Mouse (Mus musculus) cerebellum, postnatal 36 days (tissue): ENCODE results near the gene Igfbp4.

ENCODE experiments used
- DNase-seq, 2 experiments: peaks; one replicate each; pipeline ENCODE4 v3.0.0; 2021 to 2022; ENCODE audit warnings: mixed read lengths in 2 of 2

Igfbp4 gene

DNA sequence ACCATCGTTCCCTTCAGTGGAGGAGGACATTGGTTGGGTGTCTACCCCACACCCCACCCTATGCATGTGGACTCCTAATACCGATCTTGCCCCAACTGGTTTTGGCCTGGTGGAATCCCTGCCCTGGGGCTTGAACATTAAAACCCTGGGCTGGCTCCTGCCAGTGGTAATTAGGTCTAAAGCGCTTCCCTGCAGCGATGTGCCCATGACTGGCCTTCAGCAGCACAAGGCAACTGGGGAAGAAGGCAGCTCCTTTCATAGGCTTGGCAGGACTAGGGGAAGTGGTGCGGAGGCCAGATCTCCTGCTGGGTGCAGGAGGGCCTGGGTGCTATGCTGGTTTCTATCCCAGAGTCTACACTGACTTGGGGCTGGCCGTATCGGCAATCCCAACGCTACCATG, 42.5 kb downstream of the Igfbp4 start:
- DNase-seq: no peak

DNA sequence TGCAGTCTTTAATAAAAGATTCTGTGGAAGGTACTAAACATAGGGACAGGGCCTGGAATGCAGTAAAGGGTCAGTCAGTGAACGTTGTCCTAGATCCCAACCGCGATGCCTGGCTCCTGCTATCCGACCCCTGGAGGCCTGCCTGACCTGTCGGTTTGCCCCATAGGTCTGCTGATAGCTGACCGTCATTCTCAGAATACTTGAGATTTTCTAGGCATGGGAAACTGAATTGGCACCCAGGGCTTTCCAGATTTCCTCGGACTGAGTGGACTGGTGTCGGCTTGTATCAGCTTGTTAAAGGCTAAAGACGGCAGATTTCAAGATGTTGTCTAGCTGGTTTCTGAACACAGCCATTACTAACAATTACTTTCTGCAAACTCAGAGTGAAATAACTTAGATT, 43.3 kb downstream of the Igfbp4 start:
- DNase-seq: no peak

DNA sequence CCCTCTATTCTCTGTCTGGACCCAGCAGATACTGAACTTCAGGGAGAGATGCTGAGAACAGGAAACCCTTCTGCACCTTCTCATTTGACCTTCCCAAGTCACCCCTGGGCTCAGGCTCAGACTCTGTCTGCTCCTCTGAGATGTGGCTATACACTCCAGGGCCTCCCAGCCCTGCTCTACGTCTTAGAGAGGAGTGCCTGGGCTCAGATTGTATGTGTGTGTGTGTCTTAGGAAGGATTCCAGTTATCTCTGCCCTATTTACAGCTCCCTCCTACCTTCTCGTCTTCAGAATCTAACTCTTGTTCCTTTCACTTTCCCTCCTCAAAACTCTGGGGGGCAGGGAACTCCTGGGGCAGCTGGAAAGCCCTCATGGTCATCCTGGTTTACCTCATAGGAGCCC, 47.4 kb downstream of the Igfbp4 start:
- no peak for DNase-seq

DNA sequence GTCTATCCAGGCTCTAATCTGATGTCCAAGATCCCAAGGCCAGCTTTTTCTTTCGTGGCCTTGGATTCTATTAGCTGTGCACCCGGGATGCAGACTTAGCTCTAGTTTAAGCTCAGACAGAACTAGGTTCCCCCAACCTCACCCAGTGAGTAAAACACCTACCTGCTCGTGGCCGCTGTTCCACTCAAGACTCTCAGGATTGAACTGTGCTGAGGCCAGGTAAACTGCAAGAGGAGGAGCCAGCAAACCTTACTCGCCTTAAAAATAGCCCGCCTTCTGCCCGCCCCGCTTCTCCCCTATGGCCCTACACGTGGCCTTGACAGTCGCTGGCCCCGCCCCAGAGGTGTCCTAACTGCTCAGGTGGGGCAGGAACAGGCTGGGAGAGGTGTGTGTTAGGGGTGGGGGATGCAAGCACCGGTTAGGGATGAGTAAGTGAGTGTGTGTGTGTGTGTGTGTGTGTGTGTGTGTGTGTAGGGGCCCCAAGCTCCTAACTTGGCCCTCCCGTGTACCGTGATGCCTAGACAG, 48.1 kb downstream of the Igfbp4 start, which contains the start of gene Tns4:
Gene Tns4, minus strand, starts transcription at position 230 of the 525 bp plus-strand sequence.
- DNase-seq: no peak

DNA sequence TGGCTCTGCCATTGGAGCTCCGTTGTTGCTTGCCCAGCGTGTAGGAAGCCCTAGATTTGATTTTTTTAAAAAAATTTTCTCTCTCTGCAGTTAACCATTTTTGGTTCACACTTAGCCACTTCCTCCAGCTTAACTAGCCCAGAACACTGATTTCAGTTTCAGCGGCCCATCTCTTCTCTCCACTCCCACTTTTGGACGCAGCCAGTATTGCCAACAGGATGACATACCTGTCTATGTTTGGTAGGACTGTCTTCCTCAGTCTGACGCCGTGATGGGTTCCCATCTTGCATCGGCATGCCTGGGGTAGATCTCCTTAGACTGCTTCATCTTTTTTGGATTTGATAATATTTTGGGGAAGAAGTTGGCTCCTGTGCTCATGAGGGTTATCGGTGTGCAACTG, 49.3 kb downstream of the Igfbp4 start:
- no peak for DNase-seq

DNA sequence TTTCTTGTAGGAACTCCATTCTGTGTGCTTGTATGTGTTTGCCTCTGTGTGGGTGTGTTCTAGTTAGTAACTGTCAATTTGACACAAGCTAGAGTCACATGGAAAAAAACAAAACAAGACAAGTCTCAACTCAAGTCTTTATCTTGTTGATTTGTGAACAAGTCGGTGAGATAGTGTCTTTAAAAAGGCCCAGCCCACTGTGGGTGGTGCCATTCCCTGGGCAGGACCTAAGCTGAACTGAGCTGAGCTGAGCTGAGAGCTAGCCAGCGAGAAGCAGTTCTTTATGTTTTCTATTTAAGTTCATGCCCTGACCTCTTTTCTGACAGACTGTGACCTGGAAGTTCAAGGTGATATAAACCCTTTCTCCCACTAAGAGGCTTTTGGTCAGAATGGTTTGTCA, 50.6 kb downstream of the Igfbp4 start:
- no peak for DNase-seq

DNA sequence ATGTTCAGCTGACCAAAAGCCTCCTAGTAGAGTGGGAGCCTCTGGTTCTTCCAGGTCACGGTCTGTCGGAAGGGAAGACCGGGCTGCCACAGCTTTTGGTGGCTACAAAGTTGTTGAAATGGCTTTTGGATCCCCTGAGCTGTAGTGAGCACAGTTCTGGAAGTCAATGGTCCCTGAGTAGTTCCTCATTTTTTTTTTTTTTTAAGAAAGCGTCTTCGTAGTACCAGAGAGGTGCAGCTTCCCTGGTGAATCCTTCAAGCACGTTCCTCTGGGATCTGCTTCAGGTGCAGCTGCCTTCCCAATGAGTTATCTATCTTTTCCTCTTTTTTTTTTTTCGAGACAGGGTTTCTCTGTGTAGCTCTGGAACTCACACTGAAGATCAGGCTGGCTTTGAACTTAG, 52.7 kb downstream of the Igfbp4 start:
- DNase-seq: no peak

DNA sequence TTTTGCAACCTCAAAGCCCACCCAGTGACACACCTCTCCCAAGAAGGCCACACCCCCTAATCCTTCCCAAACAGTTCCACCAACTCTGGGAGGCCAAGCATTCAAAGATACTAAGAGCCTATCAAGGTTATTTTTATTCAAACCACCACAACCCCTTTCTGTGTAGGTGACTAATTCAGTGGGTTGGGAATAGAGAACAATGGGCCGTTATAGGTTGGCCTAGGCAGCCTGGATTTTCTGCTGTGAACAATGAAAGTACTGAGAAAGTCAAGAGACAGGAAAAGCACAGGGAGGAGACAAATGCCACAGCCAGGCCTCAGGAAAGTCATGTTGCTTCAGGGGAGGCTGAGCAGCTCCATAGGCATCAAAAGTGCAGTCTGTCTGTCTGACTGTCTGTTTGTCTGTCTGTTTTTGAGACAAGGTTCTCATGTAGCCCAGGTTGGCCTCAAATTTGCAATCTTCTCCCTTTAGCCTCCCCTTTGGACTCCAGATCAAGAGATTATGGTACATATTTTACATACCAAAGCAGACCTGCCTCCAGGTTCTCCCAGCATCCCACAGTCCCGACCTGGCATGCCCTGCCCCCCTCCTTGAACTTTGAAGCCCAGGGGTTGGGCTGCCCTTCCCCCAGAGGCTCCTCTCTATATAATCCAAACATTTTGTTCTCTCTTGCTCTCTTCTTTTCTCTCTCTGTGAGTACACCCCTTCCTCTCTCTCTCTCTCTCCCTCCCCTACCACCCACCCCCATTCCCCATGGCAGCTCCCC, 54.0 kb downstream of the Igfbp4 start:
- no peak for DNase-seq

DNA sequence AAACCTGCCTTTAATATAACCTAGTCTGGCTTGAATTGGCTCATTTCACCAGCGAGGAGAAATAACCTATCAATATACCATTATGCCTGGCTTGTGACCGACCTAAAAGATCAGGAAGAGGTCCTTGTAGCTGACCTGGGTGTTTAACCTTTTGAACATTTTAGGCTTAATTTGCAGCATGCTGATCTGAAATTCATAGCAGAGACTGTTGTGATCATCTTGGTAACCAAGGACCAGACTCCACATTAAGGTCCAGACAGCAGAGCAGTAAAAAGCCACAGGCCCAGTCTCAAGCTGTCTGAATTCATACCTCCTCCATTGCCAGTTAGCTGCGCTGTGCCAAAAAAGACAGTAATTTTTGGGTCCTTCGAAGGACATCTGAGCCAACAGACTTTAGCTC, 54.7 kb downstream of the Igfbp4 start:
- no peak for DNase-seq

DNA sequence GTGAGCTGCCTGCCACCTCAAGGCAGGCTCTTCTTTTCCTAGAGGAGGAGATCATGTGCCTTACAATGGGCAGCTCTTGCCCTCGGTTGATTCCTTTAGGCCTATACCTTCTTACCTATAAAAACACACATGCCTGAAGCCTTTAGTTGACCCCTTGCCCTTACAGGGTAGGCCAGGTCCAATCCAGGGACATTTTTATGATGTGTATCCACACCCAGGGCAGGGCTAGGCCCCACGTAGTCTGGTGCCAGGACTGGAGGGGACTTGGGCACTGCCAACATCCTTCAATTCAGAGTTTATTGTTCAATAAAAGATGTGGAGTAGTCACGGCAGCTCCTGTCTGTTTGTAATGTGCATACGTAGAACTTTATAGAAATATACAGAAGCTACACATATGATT, 55.4 kb downstream of the Igfbp4 start:
- DNase-seq: no peak

DNA sequence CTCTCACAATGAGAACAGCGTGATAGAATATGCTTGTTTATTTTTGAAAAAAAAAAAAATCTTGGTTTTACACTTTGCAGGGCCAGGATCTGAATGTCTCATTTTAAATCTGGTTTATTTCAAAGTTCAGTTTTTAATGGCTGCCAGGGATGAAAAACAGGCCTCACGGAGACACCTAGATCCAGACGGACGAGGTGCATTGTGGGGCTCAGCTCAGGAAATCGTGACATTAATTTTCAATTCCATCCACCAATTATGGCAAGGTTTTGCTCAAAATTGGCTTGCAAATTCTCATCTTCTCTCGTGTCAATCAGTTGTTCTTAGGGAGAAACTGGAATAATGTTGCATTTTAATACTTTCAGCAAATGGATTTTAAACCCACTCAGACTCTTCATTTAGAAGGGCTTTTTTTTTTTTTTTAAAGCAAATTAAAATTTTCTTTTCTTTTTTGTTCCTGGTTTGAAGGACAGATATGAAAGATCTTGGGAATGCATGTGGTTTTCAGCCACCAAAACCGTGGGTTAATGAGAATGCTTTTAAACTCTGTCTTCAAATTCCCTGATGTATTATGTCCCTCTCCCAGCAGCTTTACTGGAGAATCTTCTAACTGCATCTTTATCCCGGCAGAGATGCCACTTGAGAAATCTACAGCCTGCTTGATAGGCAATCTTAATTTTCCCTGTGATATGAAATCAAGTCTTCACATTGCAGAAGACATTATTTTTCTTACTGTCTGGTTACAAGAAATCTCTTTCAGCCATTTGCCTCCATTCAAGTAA, 56.1 kb downstream of the Igfbp4 start:
- DNase-seq: no peak

DNA sequence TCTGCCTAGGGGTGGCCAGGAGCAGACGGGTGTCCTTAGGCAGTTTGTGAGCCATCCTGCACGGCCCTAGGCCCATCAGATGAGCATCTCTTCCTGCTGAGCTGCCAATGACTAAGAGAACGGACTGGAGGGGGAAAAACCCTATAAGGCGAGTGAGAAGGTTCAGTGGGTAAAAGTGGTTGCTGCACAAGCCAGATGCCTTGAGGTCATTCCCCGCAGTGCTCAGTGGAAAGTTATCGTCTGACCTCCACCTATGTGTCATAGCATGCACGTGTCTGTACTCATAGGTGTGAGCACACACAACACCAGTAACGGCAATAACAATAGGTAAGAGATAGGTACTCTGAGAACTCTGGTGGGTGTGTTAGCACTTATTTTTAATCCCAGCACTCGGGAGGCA, 57.9 kb downstream of the Igfbp4 start:
- DNase-seq: no peak

DNA sequence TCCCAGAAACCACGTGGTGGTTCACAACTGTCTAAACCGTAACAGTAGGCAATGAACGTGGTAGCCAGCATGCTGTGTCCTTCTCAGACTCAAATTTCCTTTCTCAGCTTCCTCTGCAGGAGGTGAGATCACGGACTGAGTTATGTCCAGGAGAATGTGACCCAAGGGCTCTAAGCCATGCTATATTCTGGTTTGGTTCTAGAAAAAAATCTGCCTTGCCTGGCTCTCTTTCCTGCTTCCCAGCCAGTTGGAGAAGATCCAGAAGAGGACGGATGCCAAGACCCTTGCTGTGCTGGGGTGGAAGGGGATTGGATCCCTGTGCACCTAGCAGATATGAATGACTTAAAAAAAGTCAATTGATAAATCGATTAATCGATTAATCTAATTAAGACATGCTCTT, 58.5 kb downstream of the Igfbp4 start:
- no peak for DNase-seq

DNA sequence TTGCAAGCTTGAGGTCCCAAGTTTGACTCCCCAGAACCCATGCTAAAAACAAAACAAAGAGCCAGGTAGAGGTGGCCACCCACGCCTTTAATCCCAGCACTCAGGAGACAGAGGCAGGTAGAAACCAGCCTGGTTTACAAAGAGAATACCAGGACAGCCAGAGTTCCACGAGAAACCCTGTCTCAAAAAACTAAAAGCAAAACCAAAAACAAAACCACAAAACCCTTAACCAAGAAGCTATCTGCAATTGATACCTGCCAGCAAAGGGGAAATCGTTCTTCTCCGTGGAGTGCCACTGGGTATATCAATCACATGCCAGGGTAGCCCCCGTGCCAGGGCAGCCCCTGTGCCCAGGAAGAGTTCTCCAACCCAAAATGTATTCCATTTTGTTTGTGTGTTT, 59.2 kb downstream of the Igfbp4 start:
- DNase-seq: no peak

DNA sequence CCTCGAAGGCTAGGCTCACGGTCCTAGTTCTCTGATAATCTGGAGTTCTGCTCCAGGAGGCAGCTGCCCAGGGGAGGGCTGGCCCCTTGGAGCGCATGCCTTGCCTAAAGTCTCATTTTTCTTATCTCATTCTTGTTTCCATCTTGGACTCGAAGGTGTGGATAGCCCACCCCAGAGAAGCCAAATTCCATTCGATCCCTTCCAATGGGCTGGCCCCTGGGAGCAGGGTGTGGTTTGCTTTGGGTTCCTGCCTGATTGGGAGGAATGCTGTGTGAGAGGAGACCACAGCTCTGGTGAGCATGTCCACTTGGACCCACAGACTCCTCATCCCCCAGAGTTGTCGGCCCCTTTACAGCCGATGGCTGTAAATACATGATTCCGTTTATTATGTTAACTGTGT, 60.6 kb downstream of the Igfbp4 start:
- no peak for DNase-seq

DNA sequence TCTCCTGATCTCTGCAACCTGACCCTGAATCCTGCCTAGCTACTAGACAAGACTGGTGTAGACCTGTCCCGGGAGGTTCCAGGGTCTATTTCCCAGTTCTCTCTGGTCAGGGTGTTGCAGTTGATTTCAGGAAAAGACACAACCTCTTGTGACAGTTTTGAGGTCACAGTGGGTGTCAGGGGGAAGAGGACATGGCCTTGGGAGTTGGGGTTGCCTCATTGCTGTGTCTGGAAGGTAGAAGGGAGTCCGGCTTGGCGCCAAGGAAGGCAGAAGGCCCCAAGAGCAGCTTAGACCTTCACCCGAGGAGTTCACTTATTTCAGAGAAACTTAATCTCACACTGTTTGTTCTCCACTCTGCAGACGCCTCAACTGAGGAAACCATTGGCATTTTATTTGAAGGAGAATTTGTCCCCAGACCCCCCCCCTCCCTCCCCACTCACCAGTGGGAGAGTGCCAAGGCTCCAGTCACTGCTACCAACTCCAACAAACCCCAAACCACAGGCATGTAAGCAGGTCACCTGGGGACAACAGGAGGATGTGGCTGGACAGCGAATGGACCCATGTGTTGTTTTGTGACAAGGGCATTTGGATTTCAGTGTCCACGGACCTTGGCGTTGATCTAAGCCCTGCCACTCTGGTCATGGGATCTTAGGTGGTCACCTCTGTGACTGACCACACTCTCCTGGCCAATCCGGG, 61.7 kb downstream of the Igfbp4 start:
- no peak for DNase-seq
